Mouse (Mus musculus) forebrain, embryonic 14.5 days (tissue): ENCODE results near the gene Lig3. TPM values are rescaled to one million over a fixed set of nuclear protein-coding genes. Genes with fewer than 3 reads are reported as not detected.

Experiments
- ATAC-seq: fragments of 200-750 bp; cut with Nextera tagmentation; 2 replicates; pipeline ENCODE4 v1.8.0; 2017; ENCODE audit warnings: mild to moderate bottlenecking, moderate library complexity
- DNase-seq: peaks from one replicate; pipeline ENCODE4 v3.0.0-alpha.2; 2015; ENCODE audit warnings: low spot score
- H3K27ac ChIP-seq: fragments of 300-500 bp; sonication (generic); 2 replicates; pipeline ENCODE4 v1.5.1; 2014; ENCODE audit warnings: low read depth, mild to moderate bottlenecking, control low read depth, low read length, moderate library complexity
- H3K27me3 ChIP-seq: fragments of 300-500 bp; sonication (generic); replicated peaks from 2 replicates; pipeline ENCODE4 v1.6.1; 2014; ENCODE audit warnings: low read length, control low read depth, mixed read lengths; ENCODE audit not compliant: control insufficient read depth, insufficient read depth
- H3K36me3 ChIP-seq: fragments of 300-500 bp; sonication (generic); 2 replicates; pipeline ENCODE4 v1.6.1; 2014; ENCODE audit warnings: low read length, control low read depth; ENCODE audit not compliant: control insufficient read depth, insufficient read depth
- H3K4me1 ChIP-seq: fragments of 300-500 bp; sonication (generic); 2 replicates; pipeline ENCODE4 v1.6.1; 2014; ENCODE audit warnings: antibody characterized with exemption, low read length, control low read depth; ENCODE audit not compliant: control insufficient read depth, insufficient read depth
- H3K4me2 ChIP-seq: fragments of 300-500 bp; sonication (generic); 2 replicates; pipeline ENCODE4 v1.6.1; 2014; ENCODE audit warnings: mild to moderate bottlenecking, control low read depth, low read length
- H3K4me3 ChIP-seq: fragments of 300-500 bp; sonication (generic); 2 replicates; pipeline ENCODE4 v1.5.1; 2014; ENCODE audit warnings: low read depth, low read length, control low read depth
- H3K9ac ChIP-seq: fragments of 300-500 bp; sonication (generic); 2 replicates; pipeline ENCODE4 v1.6.1; 2014; ENCODE audit warnings: mild to moderate bottlenecking, low read length, control low read depth, moderate library complexity
- H3K9me3 ChIP-seq: fragments of 300-500 bp; sonication (generic); replicated peaks from 2 replicates; pipeline ENCODE4 v1.6.1; 2016; ENCODE audit warnings: low read length, control low read depth, mixed read lengths; ENCODE audit not compliant: control insufficient read depth
- WGBS: fragments of 180-500 bp; shearing (Covaris S2); extraction: QIAGEN DNeasy Blood & Tissue Kit; methylation state at CpG from one replicate; pipeline ENCODE4 v1.1.7; 2014; 5-methylcytosine and 5-hydroxymethylcytosine counted together
- polyA plus RNA-seq: library from polyadenylated mRNA; unstranded; fragments of >200 nt; fragmentation: Nextera tagmentation; extraction: Ambion mirVana; gene quantifications from 2 replicates; pipeline ENCODE4 v1.2.1, GENCODE M21; 2014

Gene Lig3
- polyA plus RNA-seq, 1 experiment from 2014 or later = 32.4 TPM

DNA sequence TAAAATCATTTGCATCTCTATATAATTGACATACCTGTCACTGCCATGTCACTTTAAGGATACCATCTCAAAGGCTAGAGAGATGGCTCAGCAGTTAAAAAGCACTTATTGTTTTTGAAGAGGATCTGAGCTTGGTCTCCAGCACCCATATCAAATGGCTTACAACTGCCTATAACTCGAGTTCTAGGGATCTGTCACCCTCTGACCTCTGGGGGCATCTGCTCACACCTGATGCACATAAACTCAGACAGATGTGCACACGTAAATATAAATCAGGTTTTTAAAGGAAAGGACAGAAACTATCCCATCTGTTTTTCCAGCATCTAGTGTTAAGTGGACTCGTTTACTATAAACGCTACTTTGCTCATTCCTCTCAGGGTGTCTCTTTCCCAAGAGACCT lies 17.6 kb upstream of the Lig3 start:
- Histone ChIP-seq H3K4me3 (peak overlapping the region; percentile 78), H3K9ac (peak overlapping the region; percentile 82), H3K9me3 (no peaks in the 10 kb centered on the region), H3K4me2 (peak overlapping the region; percentile 79), H3K27me3 (no peaks in the 10 kb centered on the region), H3K36me3 (0 out of 2 replicates have a peak, but pooled peaks cover 3% of the 10 kb centered on the region), H3K27ac (peak overlapping the region; percentile 78; the same call in 1 of the 2 replicates), H3K4me1 (peaks cover 13% of the 10 kb centered on the region)
- 12% methylated on average over 4 of the region's 4 CpGs for WGBS
- DNase-seq (no peak), ATAC-seq (no peak)

DNA sequence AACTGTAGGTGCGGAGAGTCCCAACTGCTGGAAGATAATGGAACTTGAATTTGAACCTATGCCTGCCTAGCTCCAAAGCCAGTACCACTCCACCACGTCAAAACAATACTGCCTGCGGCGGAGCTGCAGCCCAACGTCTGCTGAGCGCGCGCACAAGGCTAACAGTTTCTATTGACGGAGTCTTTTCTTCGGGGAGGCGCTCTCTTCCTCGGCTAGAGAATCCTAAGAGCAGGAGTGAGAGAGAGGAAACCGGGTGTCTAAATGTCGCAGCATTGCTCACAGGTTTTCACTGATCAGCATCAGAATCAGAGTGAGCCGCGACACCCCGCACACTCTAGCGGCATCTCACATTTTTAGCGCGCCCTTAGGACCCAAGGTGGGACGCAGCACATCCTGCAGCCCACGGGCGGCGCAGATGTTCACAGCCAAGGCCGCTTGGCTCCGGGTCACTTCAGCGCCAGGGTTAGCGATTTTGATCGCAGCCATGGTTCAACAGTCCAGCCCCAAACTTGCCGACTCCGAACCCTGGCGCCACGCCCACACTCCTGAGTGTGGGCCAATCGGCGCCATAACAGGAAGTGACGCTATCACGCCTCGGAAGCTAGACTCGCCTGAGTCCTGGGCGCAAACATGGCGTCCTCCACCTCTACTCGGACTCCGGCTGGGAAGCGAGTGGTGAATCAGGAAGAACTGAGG lies 17.0 kb upstream of the Lig3 start, which contains the start of the genes Cct6b and Zfp830:
Gene Cct6b (minus strand): TSS at position 580 of the 696 bp plus-strand sequence.
Gene Zfp830 (plus strand): TSS at position 604 of the 696 bp plus-strand sequence.
- Histone ChIP-seq H3K27ac (peak within 1 kb of the TSS; percentile 78), H3K9ac (peak within 1 kb of the TSS; percentile 82), H3K4me1 (peaks cover 13% of the 10 kb centered on the region), H3K4me3 (peak within 1 kb of the TSS; percentile 78), H3K36me3 (peaks cover 9% of the 10 kb centered on the region; the same call in 1 of the 2 replicates), H3K27me3 (no peaks in the 10 kb centered on the region), H3K9me3 (no peaks in the 10 kb centered on the region), H3K4me2 (peak within 1 kb of the TSS; percentile 79)
- ATAC-seq (peak; percentile 99), DNase-seq (peak; percentile 98)
- under 1% methylated on average over 44 of the region's 44 CpGs for WGBS

DNA sequence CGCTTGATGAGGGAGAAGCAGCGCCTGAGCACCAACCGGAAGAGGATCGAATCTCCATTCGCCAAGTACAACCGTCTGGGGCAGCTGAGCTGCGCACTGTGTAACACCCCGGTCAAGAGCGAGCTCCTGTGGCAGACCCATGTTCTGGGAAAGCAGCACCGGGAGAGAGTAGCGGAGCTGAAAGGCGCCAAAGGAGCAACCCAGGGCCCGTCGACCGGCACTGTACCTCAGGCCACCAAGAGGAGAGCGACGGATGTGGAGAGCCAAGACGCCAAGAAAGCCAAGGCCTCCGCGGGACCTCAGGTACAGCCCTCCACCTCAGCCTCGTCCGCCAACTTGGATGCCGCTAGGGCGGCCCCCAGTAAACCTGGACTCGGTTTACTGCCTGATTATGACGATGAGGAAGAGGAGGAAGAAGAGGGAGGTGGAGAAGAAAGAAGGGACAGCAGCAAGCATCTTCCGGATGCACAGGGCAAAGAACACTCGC lies 16.4 kb upstream of the Lig3 start:
- Histone ChIP-seq H3K36me3 (peaks cover 14% of the 10 kb centered on the region; the same call in 1 of the 2 replicates), H3K9ac (peak overlapping the region; percentile 82), H3K4me1 (peaks cover 13% of the 10 kb centered on the region), H3K27me3 (no peaks in the 10 kb centered on the region), H3K4me2 (peak overlapping the region; percentile 79), H3K9me3 (no peaks in the 10 kb centered on the region), H3K4me3 (peak overlapping the region; percentile 78), H3K27ac (peak overlapping the region; percentile 70)
- DNase-seq = no peak
- ATAC-seq = peak; percentile 62
- under 1% methylated on average over 28 of the region's 28 CpGs for WGBS

DNA sequence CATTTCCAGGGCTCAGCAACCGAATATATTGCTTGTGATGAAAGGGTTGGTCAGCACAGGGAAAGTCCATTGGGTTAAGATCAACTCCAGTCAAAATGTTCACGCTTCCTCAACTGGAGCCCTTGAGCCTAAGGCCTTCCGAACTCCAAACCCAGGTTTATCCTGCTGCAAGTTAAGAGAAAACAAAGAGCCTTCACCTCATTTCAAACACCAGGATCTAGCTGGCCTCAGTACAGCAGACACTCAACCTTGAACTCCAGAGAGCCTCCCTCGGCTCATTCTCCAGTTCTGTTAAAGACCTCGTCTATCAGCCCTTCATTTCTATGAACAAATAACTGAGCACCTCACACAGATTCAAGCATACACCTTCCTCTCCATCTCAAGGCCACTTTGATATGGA lies 774 bp upstream of the Lig3 start:
- no peak for DNase-seq
- H3K36me3 ChIP-seq = peaks cover 19% of the 10 kb centered on the region
- H3K27ac ChIP-seq = no peak overlapping the region
- H3K9me3 ChIP-seq = no peaks in the 10 kb centered on the region
- H3K27me3 ChIP-seq = no peaks in the 10 kb centered on the region
- H3K9ac ChIP-seq = peak overlapping the region; percentile 93; the same call in 1 of the 2 replicates
- no peak for ATAC-seq
- peak overlapping the region; percentile 92; the same call in 1 of the 2 replicates for H3K4me3 ChIP-seq
- H3K4me1 ChIP-seq = peaks cover 10% of the 10 kb centered on the region
- WGBS = 59% methylated on average over 5 of the region's 5 CpGs
- H3K4me2 ChIP-seq = peak overlapping the region; percentile 68

DNA sequence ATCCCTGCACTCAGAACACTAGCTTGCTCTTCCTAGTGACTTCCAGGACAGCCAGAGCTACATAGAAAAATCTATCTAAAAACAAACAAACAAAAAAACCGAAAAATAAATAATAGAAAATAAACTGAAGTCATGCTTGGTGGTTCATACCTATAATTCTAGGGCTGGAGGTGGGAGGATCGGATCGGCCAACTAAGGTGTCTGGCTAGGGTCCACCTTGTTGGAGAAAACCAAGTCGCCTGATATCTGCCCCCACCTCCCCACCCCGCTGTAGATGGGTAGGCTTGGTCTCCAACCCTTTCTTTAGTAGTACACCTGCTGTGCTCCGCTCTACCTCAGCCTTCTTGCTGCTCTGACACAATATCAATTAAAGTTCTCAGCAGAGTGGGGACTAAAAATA lies 1.3 kb downstream of the Lig3 start:
- Histone ChIP-seq H3K27me3 (no peaks in the 10 kb centered on the region), H3K36me3 (peaks cover 39% of the 10 kb centered on the region), H3K9me3 (no peaks in the 10 kb centered on the region), H3K4me1 (peaks cover 10% of the 10 kb centered on the region), H3K9ac (peak overlapping the region; percentile 93), H3K27ac (no peak overlapping the region), H3K4me2 (peak overlapping the region; percentile 68), H3K4me3 (peak overlapping the region; percentile 92)
- 43% methylated on average over 6 of the region's 6 CpGs for WGBS
- DNase-seq = no peak
- ATAC-seq = no peak

DNA sequence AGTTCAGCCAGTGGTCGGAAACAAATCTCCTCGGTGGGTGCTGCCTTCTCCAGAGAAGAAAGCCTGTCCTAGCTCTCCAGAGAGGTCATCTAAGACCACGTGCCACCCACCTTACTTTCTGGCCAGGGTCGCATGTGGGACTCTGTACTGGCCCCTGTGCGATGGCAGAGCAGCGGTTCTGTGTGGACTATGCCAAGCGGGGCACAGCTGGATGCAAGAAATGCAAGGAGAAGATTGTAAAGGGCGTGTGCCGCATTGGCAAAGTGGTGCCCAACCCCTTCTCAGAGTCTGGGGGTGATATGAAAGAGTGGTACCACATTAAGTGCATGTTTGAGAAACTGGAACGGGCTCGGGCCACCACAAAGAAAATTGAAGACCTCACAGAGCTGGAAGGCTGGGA lies 2.5 kb downstream of the Lig3 start:
- Histone ChIP-seq H3K4me1 (peaks cover 10% of the 10 kb centered on the region), H3K9ac (no peak overlapping the region), H3K4me2 (no peak overlapping the region), H3K36me3 (peaks cover 52% of the 10 kb centered on the region), H3K4me3 (no peak overlapping the region), H3K9me3 (no peaks in the 10 kb centered on the region), H3K27me3 (no peaks in the 10 kb centered on the region), H3K27ac (no peak overlapping the region)
- no peak for ATAC-seq
- DNase-seq = no peak
- WGBS = 92% methylated on average over 11 of the region's 11 CpGs

DNA sequence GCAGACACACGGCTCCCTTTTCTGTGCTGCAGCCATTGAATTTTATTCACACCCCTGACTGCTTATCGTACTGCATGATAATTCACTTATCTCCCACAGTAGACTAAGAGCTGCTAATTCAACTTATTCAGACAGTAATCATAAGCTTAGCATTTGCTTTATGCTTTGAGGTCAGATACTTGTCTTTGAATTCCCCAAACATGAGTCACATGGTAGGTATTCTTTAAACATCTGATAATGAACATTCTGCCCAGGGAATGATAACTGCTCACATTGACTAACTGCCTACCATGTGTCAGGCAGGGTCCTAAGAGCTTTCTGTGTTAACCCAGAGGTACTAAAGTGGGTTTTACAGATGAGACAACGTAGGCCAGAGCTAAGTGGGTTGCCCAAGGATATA lies 25.7 kb downstream of the Lig3 start:
- WGBS = 78% methylated on average over 3 of the region's 3 CpGs
- peaks cover 31% of the 10 kb centered on the region for H3K36me3 ChIP-seq
- no peak for ATAC-seq
- H3K4me1 ChIP-seq = no peaks in the 10 kb centered on the region
- no peaks in the 10 kb centered on the region for H3K27me3 ChIP-seq
- H3K27ac ChIP-seq = no peak overlapping the region
- no peak for DNase-seq
- H3K9ac ChIP-seq = no peak overlapping the region
- H3K4me3 ChIP-seq = no peak overlapping the region
- no peak overlapping the region for H3K4me2 ChIP-seq
- H3K9me3 ChIP-seq = no peaks in the 10 kb centered on the region

DNA sequence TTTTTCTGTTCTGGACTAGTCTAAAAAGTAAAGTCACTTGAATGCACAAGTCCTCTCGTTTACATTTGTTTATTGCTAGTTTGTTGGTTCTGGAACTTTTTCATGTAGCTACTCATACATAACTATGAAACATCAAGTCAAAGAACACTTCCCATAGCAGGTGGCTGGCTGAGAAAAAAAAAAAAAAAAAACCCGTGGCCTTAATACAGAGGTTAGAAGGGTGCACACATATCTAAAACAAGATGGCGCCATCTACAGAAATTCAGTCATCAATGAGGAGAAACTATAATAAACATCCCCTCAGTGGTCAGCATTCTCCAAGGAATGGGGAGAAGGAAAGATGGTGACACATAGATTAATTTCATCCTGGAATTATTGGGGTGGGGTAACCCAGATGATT lies 26.5 kb downstream of the Lig3 start:
- no peaks in the 10 kb centered on the region for H3K27me3 ChIP-seq
- 82% methylated on average over 3 of the region's 3 CpGs for WGBS
- no peak for ATAC-seq
- H3K4me3 ChIP-seq = no peak overlapping the region
- peaks cover 23% of the 10 kb centered on the region for H3K36me3 ChIP-seq
- H3K9ac ChIP-seq = no peak overlapping the region
- H3K9me3 ChIP-seq = no peaks in the 10 kb centered on the region
- H3K27ac ChIP-seq = no peak overlapping the region
- no peaks in the 10 kb centered on the region for H3K4me1 ChIP-seq
- H3K4me2 ChIP-seq = no peak overlapping the region
- no peak for DNase-seq

DNA sequence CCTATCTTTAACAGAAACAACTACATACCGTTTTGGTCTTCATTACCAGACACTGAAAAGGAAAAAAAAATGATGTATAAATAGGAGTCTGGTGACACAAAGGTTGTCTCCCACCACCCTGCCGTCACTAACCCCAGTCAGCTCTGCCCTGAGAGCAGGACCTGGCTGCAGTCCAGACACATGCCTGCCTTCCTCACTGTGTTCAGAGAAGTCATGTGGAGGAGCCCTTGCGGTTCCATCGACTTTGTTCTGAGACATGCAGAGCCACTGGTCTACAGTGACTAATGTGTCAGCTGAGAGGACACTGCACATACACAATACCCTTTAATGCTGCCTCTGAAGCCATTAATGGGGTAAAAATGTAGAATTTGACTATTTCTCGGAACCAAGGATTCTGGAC lies 27.6 kb downstream of the Lig3 start:
- 66% methylated on average over 5 of the region's 5 CpGs for WGBS
- Histone ChIP-seq H3K36me3 (peaks cover 12% of the 10 kb centered on the region), H3K9me3 (no peaks in the 10 kb centered on the region), H3K27me3 (no peaks in the 10 kb centered on the region), H3K9ac (no peak overlapping the region), H3K4me3 (no peak overlapping the region), H3K4me2 (no peak overlapping the region), H3K4me1 (no peaks in the 10 kb centered on the region), H3K27ac (no peak overlapping the region)
- ATAC-seq = no peak
- no peak for DNase-seq
